Comparison of ENCODE assay signal across 17 mouse cellular contexts in genomic region chr5:36553056-36553606, GRCm38 (mm10). TPM values are rescaled to one million over a fixed set of nuclear protein-coding genes. Genes with fewer than 3 reads are reported as not detected.
DNase-seq lines count a peak whose midpoint lies in the region; ATAC-seq and TF ChIP-seq lines count a peak whose summit lies in the region.
"Had no signal": no experiment of that assay in that cellular context is flagged by ENCODE, and none has a peak within 500 bp of the region (broad histone marks: within the 10 kb centered on the region; RNA-seq: fewer than 3 reads in every experiment).

No protein-coding gene starts in this region.

- H3K27me3 ChIP-seq in spleen, adult 2 months (ENCODE audit: control insufficient read depth, insufficient read depth, low read length) = no peaks in the 10 kb centered on the region
- H3K27me3 ChIP-seq in stomach, postnatal 0 days (ENCODE audit: control insufficient read depth, insufficient read depth, low read length) = no peaks in the 10 kb centered on the region
- no peaks in the 10 kb centered on the region for H3K27me3 ChIP-seq in hindbrain, embryonic 14.5 days (ENCODE audit: control insufficient read depth, insufficient read depth, low read length)
- H3K27me3 ChIP-seq: embryonic facial prominence, embryonic 12.5 days; neural tube, embryonic 13.5 days had no signal

- peak in 1 of 2 experiments; percentile 52 for DNase-seq in spleen, adult 2 months (ENCODE audit: low read depth in 1 of 2, low spot score in 2 of 2)
- DNase-seq in spleen, postnatal 4 days (ENCODE audit: low spot score in 2 of 2) = no peak
- DNase-seq in stomach, postnatal 0 days (ENCODE audit: low spot score) = no peak
- no peak for DNase-seq in left cerebral cortex, postnatal 10 days (ENCODE audit: extremely low spot score in 1 of 2, low spot score in 2 of 2)
- no peak for DNase-seq in hindbrain, embryonic 14.5 days (ENCODE audit: low spot score)
- no peak for DNase-seq in lung, postnatal 36 days
- DNase-seq: heart, adult 18-20 months; heart, postnatal 36 days; kidney, postnatal 10 days; lung, postnatal 10 days; retina, postnatal 1 day had no signal

- peak overlapping the region; percentile 81 for H3K27ac ChIP-seq in spleen, adult 2 months (ENCODE audit: insufficient read depth, low read length)
- peak overlapping the region; percentile 65 for H3K27ac ChIP-seq in stomach, postnatal 0 days (replicated peaks)
- no peak overlapping the region for H3K27ac ChIP-seq in hindbrain, embryonic 14.5 days
- H3K27ac ChIP-seq: embryonic facial prominence, embryonic 12.5 days; limb, embryonic 10.5 days; liver, embryonic 14.5 days; neural tube, embryonic 13.5 days had no signal

- 21% methylated on average over 2 of the region's 2 CpGs for WGBS in spleen, adult 2 months
- WGBS in stomach, postnatal 0 days = 74% methylated on average over 2 of the region's 2 CpGs
- 93% methylated on average over 2 of the region's 2 CpGs for WGBS in hindbrain, embryonic 14.5 days

- no peaks in the 10 kb centered on the region for H3K9me3 ChIP-seq in stomach, postnatal 0 days (ENCODE audit: control insufficient read depth, low read length)
- H3K9me3 ChIP-seq in hindbrain, embryonic 14.5 days (ENCODE audit: control insufficient read depth, low read length) = no peaks in the 10 kb centered on the region
- H3K9me3 ChIP-seq: embryonic facial prominence, embryonic 12.5 days; limb, embryonic 10.5 days; neural tube, embryonic 13.5 days had no signal

- peak overlapping the region; percentile 19; the same call in 1 of the 2 replicates for H3K4me3 ChIP-seq in spleen, adult 2 months (ENCODE audit: extremely low read depth, insufficient read depth, insufficient read length)
- H3K4me3 ChIP-seq in stomach, postnatal 0 days (ENCODE audit: low read depth, low read length) = no peak overlapping the region
- H3K4me3 ChIP-seq in hindbrain, embryonic 14.5 days (replicated peaks; ENCODE audit: low read length) = no peak overlapping the region
- H3K4me3 ChIP-seq: embryonic facial prominence, embryonic 12.5 days; limb, embryonic 10.5 days; neural tube, embryonic 13.5 days had no signal

- no peak for TF ChIP-seq POLR2A in spleen, adult 2 months (IDR thresholded peaks at IDR 0.05; ENCODE audit: low read depth, low read length)

- peak overlapping the region; percentile 13; the same call in 1 of the 2 replicates for H3K9ac ChIP-seq in stomach, postnatal 0 days (ENCODE audit: low read length)
- no peak overlapping the region for H3K9ac ChIP-seq in hindbrain, embryonic 14.5 days
- H3K9ac ChIP-seq: embryonic facial prominence, embryonic 12.5 days; liver, embryonic 14.5 days; neural tube, embryonic 13.5 days had no signal

- peak; percentile 49 for ATAC-seq in inflammation-experienced regulatory T-cells, adult 6 months
- ATAC-seq in stomach, postnatal 0 days (ENCODE audit: low FRiP score, low TSS enrichment) = no peak
- no peak for ATAC-seq in hindbrain, embryonic 14.5 days (ENCODE audit: low FRiP score)
- ATAC-seq: midbrain, embryonic 16.5 days had no signal

- TF ChIP-seq CTCF in spleen, adult 2 months (IDR thresholded peaks at IDR 0.05; ENCODE audit: extremely low read depth, insufficient read depth, insufficient read length, insufficient replicate concordance) = no peak
- no peak for TF ChIP-seq CTCF in stomach, postnatal 0 days (IDR thresholded peaks at IDR 0.05; ENCODE audit: low read depth)

- no peak overlapping the region for H3K4me2 ChIP-seq in stomach, postnatal 0 days (replicated peaks; ENCODE audit: low read depth)
- H3K4me2 ChIP-seq in hindbrain, embryonic 14.5 days (replicated peaks) = no peak overlapping the region
- H3K4me2 ChIP-seq: embryonic facial prominence, embryonic 12.5 days; neural tube, embryonic 13.5 days had no signal

- H3K36me3 ChIP-seq in spleen, adult 2 months (ENCODE audit: control insufficient read depth, insufficient read depth, low read length) = no peaks in the 10 kb centered on the region
- no peaks in the 10 kb centered on the region for H3K36me3 ChIP-seq in stomach, postnatal 0 days (ENCODE audit: control insufficient read depth, insufficient read depth, low read length)
- H3K36me3 ChIP-seq in hindbrain, embryonic 14.5 days (replicated peaks; ENCODE audit: control insufficient read depth, insufficient read depth) = no peaks in the 10 kb centered on the region
- H3K36me3 ChIP-seq: embryonic facial prominence, embryonic 12.5 days; limb, embryonic 10.5 days; neural tube, embryonic 13.5 days had no signal

- H3K4me1 ChIP-seq in spleen, adult 2 months (ENCODE audit: control insufficient read depth, insufficient read depth, insufficient read length) = peaks cover 44% of the 10 kb centered on the region; the same call in 1 of the 2 replicates
- 0 out of 2 replicates have a peak, but pooled peaks cover 3% of the 10 kb centered on the region for H3K4me1 ChIP-seq in stomach, postnatal 0 days (replicated peaks; ENCODE audit: control insufficient read depth, insufficient read depth)
- no peaks in the 10 kb centered on the region for H3K4me1 ChIP-seq in hindbrain, embryonic 14.5 days (replicated peaks; ENCODE audit: control insufficient read depth, insufficient read depth, low read length)
- H3K4me1 ChIP-seq: limb, embryonic 10.5 days had no signal

- TF ChIP-seq EP300 in stomach, postnatal 0 days (optimal IDR thresholded peaks at IDR 0.05) = no peak

- intact Hi-C loops in left cerebral cortex, postnatal 10 days (cut with DNase I) = no loop called here

RNA-seq across cellular contexts. Expression of gene Tbc1d14, which starts 39.9 kb away (rescaled TPM):
- 30.9 and 38.3 TPM in 2 replicates for polyA plus RNA-seq in spleen, adult 2 months (2012; rRNA removed)
- 10 to 100 TPM; 37.2 to 66.0 (median 57.9) TPM for polyA plus RNA-seq in inflammation-experienced regulatory T-cells, adult 6 months (2017; shearing (Covaris generic))
- 22.1 and 22.8 TPM in 2 replicates for polyA plus RNA-seq in stomach, postnatal 0 days (2015; fragmentation: Nextera tagmentation; extraction: Ambion mirVana)
- total RNA-seq in left cerebral cortex, postnatal 10 days (2021) = 10 to 100 TPM; 89.7 to 95.6 TPM
- polyA plus RNA-seq in hindbrain, embryonic 14.5 days (2014; fragmentation: Nextera tagmentation; extraction: Ambion mirVana) = 74.2 and 76.6 TPM in 2 replicates
